Mouse (Mus musculus) myocyte (in vitro differentiated cells): ENCODE results near the gene Fndc3b.

Source experiments
- E2F4 ChIP-seq: IDR thresholded peaks from one replicate; pipeline ENCODE4 v1.6.1; 2011; ENCODE audit warnings: mild to moderate bottlenecking, control low read depth, moderate library complexity; ENCODE audit not compliant: insufficient read depth
- POLR2A ChIP-seq: IDR thresholded peaks from one replicate; pipeline ENCODE4 v1.6.1; 2011; ENCODE audit warnings: low read depth, mild to moderate bottlenecking, control low read depth, moderate library complexity; ENCODE audit not compliant: insufficient read length
- USF1 ChIP-seq: IDR thresholded peaks from one replicate; pipeline ENCODE4 v1.6.1; 2011; ENCODE audit warnings: low read depth, mild to moderate bottlenecking, control low read depth, moderate library complexity

GRCm38 (mm10) chr3:27663221-27663620 lies 47.9 kb downstream of the Fndc3b start:
- TF ChIP-seq POLR2A: no peak
- no peak for TF ChIP-seq USF1
- no peak for TF ChIP-seq E2F4
